In genomic region chr8:70596216-70596615, GRCm38 (mm10) we compare ENCODE assay signal across 15 mouse cellular contexts. TPM values are rescaled to one million over a fixed set of nuclear protein-coding genes. Genes with fewer than 3 reads are reported as not detected.
DNase-seq lines count a peak whose midpoint lies in the region; ATAC-seq and TF ChIP-seq lines count a peak whose summit lies in the region.
"Had no signal": no experiment of that assay in that cellular context is flagged by ENCODE, and none has a peak within 500 bp of the region (broad histone marks: within the 10 kb centered on the region; RNA-seq: fewer than 3 reads in every experiment).

No protein-coding gene starts in this region.

- WGBS in cerebellum, adult 2 months = 81% methylated on average over 18 of the region's 18 CpGs
- WGBS in kidney, embryonic 14.5 days = 90% methylated on average over 18 of the region's 18 CpGs
- WGBS in embryonic facial prominence, embryonic 15.5 days = 91% methylated on average over 18 of the region's 18 CpGs
- 70% methylated on average over 18 of the region's 18 CpGs for WGBS in kidney, adult 2 months

- H3K27ac ChIP-seq in cerebellum, adult 2 months (ENCODE audit: insufficient read depth, low read length) = no peak overlapping the region
- no peak overlapping the region for H3K27ac ChIP-seq in kidney, embryonic 14.5 days (ENCODE audit: low read depth, low read length)
- no peak overlapping the region for H3K27ac ChIP-seq in embryonic facial prominence, embryonic 15.5 days (replicated peaks)
- H3K27ac ChIP-seq in kidney, adult 2 months (ENCODE audit: insufficient read depth, low read depth, low read length) = no peak overlapping the region
- H3K27ac ChIP-seq: forebrain, embryonic 13.5 days; stomach, postnatal 0 days had no signal

- TF ChIP-seq POLR2A in cerebellum, adult 2 months (IDR thresholded peaks at IDR 0.05; ENCODE audit: borderline replicate concordance, insufficient read depth, low read length) = no peak
- no peak for TF ChIP-seq POLR2A in kidney, adult 2 months (IDR thresholded peaks at IDR 0.05; ENCODE audit: low read depth, low read length)

- H3K4me1 ChIP-seq in cerebellum, adult 2 months (ENCODE audit: control insufficient read depth, insufficient read depth, low read length) = peaks cover 14% of the 10 kb centered on the region; the same call in 1 of the 2 replicates
- H3K4me1 ChIP-seq in kidney, embryonic 14.5 days (ENCODE audit: control insufficient read depth, insufficient read depth, low read length) = peaks cover 67% of the 10 kb centered on the region
- peaks cover 88% of the 10 kb centered on the region for H3K4me1 ChIP-seq in E14TG2a.4 (replicated peaks; ENCODE audit: low read depth, low read length)
- H3K4me1 ChIP-seq in embryonic facial prominence, embryonic 15.5 days = peaks cover 74% of the 10 kb centered on the region
- H3K4me1 ChIP-seq in kidney, adult 2 months (ENCODE audit: control insufficient read depth, insufficient read depth, low read length) = peaks cover 3% of the 10 kb centered on the region; the same call in 1 of the 2 replicates

- H3K9ac ChIP-seq in kidney, embryonic 14.5 days (ENCODE audit: low read depth, low read length) = no peak overlapping the region
- H3K9ac ChIP-seq in embryonic facial prominence, embryonic 15.5 days = no peak overlapping the region

- H3K4me2 ChIP-seq in kidney, embryonic 14.5 days (replicated peaks; ENCODE audit: low read depth, low read length) = no peak overlapping the region
- H3K4me2 ChIP-seq in embryonic facial prominence, embryonic 15.5 days (replicated peaks) = no peak overlapping the region

- H3K27me3 ChIP-seq in cerebellum, adult 2 months (ENCODE audit: control insufficient read depth, insufficient read depth, low read length) = no peaks in the 10 kb centered on the region
- no peaks in the 10 kb centered on the region for H3K27me3 ChIP-seq in kidney, embryonic 14.5 days (ENCODE audit: control insufficient read depth, insufficient read depth, low read length)
- peaks cover 15% of the 10 kb centered on the region for H3K27me3 ChIP-seq in E14TG2a.4 (ENCODE audit: insufficient read depth, low read length)
- no peaks in the 10 kb centered on the region for H3K27me3 ChIP-seq in embryonic facial prominence, embryonic 15.5 days
- H3K27me3 ChIP-seq in kidney, adult 2 months (replicated peaks; ENCODE audit: control insufficient read depth, insufficient read depth, low read length) = no peaks in the 10 kb centered on the region
- H3K27me3 ChIP-seq: CH12.LX had no signal

- peak; percentile 30 to 56 for DNase-seq in cerebellum, postnatal 14 days
- no peak for DNase-seq in cerebellum, adult 2 months
- DNase-seq in kidney, postnatal 10 days = peak; percentile 53
- no peak for DNase-seq in right cerebral cortex, adult 2 months (ENCODE audit: low spot score in 2 of 2)
- no peak for DNase-seq in kidney, adult 2 months
- DNase-seq: adrenal gland, postnatal 10 days; layer of hippocampus, adult 9-11 months; right cerebral cortex, postnatal 25 days had no signal

- H3K4me3 ChIP-seq in cerebellum, adult 2 months (replicated peaks; ENCODE audit: insufficient read depth, low read depth, low read length) = no peak overlapping the region
- no peak overlapping the region for H3K4me3 ChIP-seq in kidney, embryonic 14.5 days (ENCODE audit: low read length)
- H3K4me3 ChIP-seq in E14TG2a.4 (replicated peaks; ENCODE audit: low read length) = peak overlapping the region; percentile 93
- 0 out of 2 replicates have a peak overlapping the region, but pooled peaks have one; percentile 58 for H3K4me3 ChIP-seq in embryonic facial prominence, embryonic 15.5 days (replicated peaks)
- H3K4me3 ChIP-seq in kidney, adult 2 months (ENCODE audit: insufficient read depth, low read depth, low read length) = no peak overlapping the region

- no peak for ATAC-seq in kidney, embryonic 14.5 days (ENCODE audit: low FRiP score, low TSS enrichment)
- no peak for ATAC-seq in embryonic facial prominence, embryonic 15.5 days (ENCODE audit: insufficient number of reproducible peaks, low FRiP score, low TSS enrichment, low read depth)
- ATAC-seq: forebrain, embryonic 13.5 days; intestine, postnatal 0 days had no signal

- no peak for TF ChIP-seq CTCF in cerebellum, adult 2 months (IDR thresholded peaks at IDR 0.05; ENCODE audit: borderline replicate concordance, insufficient read depth, low read depth, low read length)
- no peak for TF ChIP-seq CTCF in E14TG2a.4 (conservative IDR thresholded peaks at IDR 0.05; ENCODE audit: low read length)
- TF ChIP-seq CTCF in kidney, adult 2 months (conservative IDR thresholded peaks at IDR 0.05; ENCODE audit: insufficient read depth, insufficient read length, low read depth, low read length) = no peak

- peaks cover 30% of the 10 kb centered on the region for H3K36me3 ChIP-seq in kidney, embryonic 14.5 days (ENCODE audit: control insufficient read depth, insufficient read depth, low read length)
- H3K36me3 ChIP-seq in E14TG2a.4 (ENCODE audit: insufficient read depth, low read length) = peaks cover 60% of the 10 kb centered on the region
- peaks cover 24% of the 10 kb centered on the region for H3K36me3 ChIP-seq in embryonic facial prominence, embryonic 15.5 days
- no peaks in the 10 kb centered on the region for H3K36me3 ChIP-seq in kidney, adult 2 months (ENCODE audit: control insufficient read depth, insufficient read depth, low read length)

- no peaks in the 10 kb centered on the region for H3K9me3 ChIP-seq in kidney, embryonic 14.5 days (ENCODE audit: control insufficient read depth, low read length)
- no peaks in the 10 kb centered on the region for H3K9me3 ChIP-seq in E14TG2a.4 (ENCODE audit: low read length)
- no peaks in the 10 kb centered on the region for H3K9me3 ChIP-seq in embryonic facial prominence, embryonic 15.5 days (replicated peaks)
- H3K9me3 ChIP-seq: forebrain, embryonic 13.5 days had no signal

RNA-seq across cellular contexts. Expression of gene Isyna1, which starts 2.0 kb away (rescaled TPM):
- 55.3 and 61.4 TPM in 2 replicates for polyA plus RNA-seq in cerebellum, adult 2 months (2012; rRNA removed)
- polyA plus RNA-seq in kidney, embryonic 14.5 days (2014; fragmentation: Nextera tagmentation; extraction: Ambion mirVana) = 102 and 118 TPM in 2 replicates
- 139 and 143 TPM in 2 replicates for polyA plus RNA-seq in embryonic facial prominence, embryonic 15.5 days (2015; fragmentation: Nextera tagmentation; extraction: Ambion mirVana)
- polyA plus RNA-seq in kidney, adult 2 months (2012; rRNA removed) = 127 and 159 TPM in 2 replicates

RNA-seq across cellular contexts. Expression of gene Ssbp4, which starts 12.5 kb away (rescaled TPM):
- polyA plus RNA-seq in cerebellum, adult 2 months (2012; rRNA removed) = 172 and 181 TPM in 2 replicates
- polyA plus RNA-seq in kidney, embryonic 14.5 days (2014; fragmentation: Nextera tagmentation; extraction: Ambion mirVana) = 172 and 220 TPM in 2 replicates
- polyA plus RNA-seq in embryonic facial prominence, embryonic 15.5 days (2015; fragmentation: Nextera tagmentation; extraction: Ambion mirVana) = 127 and 130 TPM in 2 replicates
- 84.9 and 123 TPM in 2 replicates for polyA plus RNA-seq in kidney, adult 2 months (2012; rRNA removed)

RNA-seq across cellular contexts. Expression of gene Lrrc25, which starts 19.7 kb away (rescaled TPM):
- 0.30 and 0.33 TPM in 2 replicates for polyA plus RNA-seq in cerebellum, adult 2 months (2012; rRNA removed)
- polyA plus RNA-seq in kidney, embryonic 14.5 days (2014; fragmentation: Nextera tagmentation; extraction: Ambion mirVana) = 1.1 and 1.4 TPM in 2 replicates
- polyA plus RNA-seq in embryonic facial prominence, embryonic 15.5 days (2015; fragmentation: Nextera tagmentation; extraction: Ambion mirVana) = 2.9 and 4.0 TPM in 2 replicates
- polyA plus RNA-seq in kidney, adult 2 months (2012; rRNA removed) = 3.2 and 3.5 TPM in 2 replicates

RNA-seq across cellular contexts. Expression of gene Gdf15, which starts 36.0 kb away (rescaled TPM):
- 0.28 and 0.51 TPM in 2 replicates for polyA plus RNA-seq in cerebellum, adult 2 months (2012; rRNA removed)
- polyA plus RNA-seq in kidney, embryonic 14.5 days (2014; fragmentation: Nextera tagmentation; extraction: Ambion mirVana) = 0.31 and 0.41 TPM in 2 replicates
- 0.16 TPM in 2 replicates for polyA plus RNA-seq in embryonic facial prominence, embryonic 15.5 days (2015; fragmentation: Nextera tagmentation; extraction: Ambion mirVana)
- 11.2 and 17.8 TPM in 2 replicates for polyA plus RNA-seq in kidney, adult 2 months (2012; rRNA removed)

RNA-seq across cellular contexts. Expression of gene Ell, which starts 57.0 kb away (rescaled TPM):
- 27.9 and 29.1 TPM in 2 replicates for polyA plus RNA-seq in cerebellum, adult 2 months (2012; rRNA removed)
- polyA plus RNA-seq in kidney, embryonic 14.5 days (2014; fragmentation: Nextera tagmentation; extraction: Ambion mirVana) = 12.9 and 22.4 TPM in 2 replicates
- polyA plus RNA-seq in embryonic facial prominence, embryonic 15.5 days (2015; fragmentation: Nextera tagmentation; extraction: Ambion mirVana) = 19.6 and 22.7 TPM in 2 replicates
- polyA plus RNA-seq in kidney, adult 2 months (2012; rRNA removed) = 16.4 and 18.1 TPM in 2 replicates

Comparison
In these comparisons a context has a peak if more than half of its experiments do, and no peak if none do; other contexts are left out.
1. DNase-seq: peak in cerebellum, postnatal 14 days (2 of 2) and kidney, postnatal 10 days (single experiment); none in cerebellum, adult 2 months (0 of 2), right cerebral cortex, adult 2 months (0 of 2) and kidney, adult 2 months (single experiment).
2. H3K4me3 ChIP-seq: peak in E14TG2a.4 (single experiment) and embryonic facial prominence, embryonic 15.5 days (single experiment); none in cerebellum, adult 2 months (single experiment), kidney, embryonic 14.5 days (single experiment) and kidney, adult 2 months (single experiment).